Mouse (Mus musculus) spleen, adult 2 months (tissue): Measurements from ENCODE around the gene Tfrc. TPM values are rescaled to one million over a fixed set of nuclear protein-coding genes. Genes with fewer than 3 reads are reported as not detected.

Experiments
- DNase-seq, 2 experiments: peaks; one replicate each; pipeline versions ENCODE4 v3.0.0 to v3.0.0-alpha.2; 2012 to 2021; ENCODE audit warnings: low spot score in 2 of 2, low read depth in 1 of 2
- H3K27ac ChIP-seq: fragments of 200-500 bp; 2 replicates; pipeline ENCODE4 v1.5.1; 2012; ENCODE audit warnings: low read length, inconsistent platforms; ENCODE audit not compliant: insufficient read depth
- H3K27me3 ChIP-seq: fragments of 200-500 bp; 2 replicates; pipeline ENCODE4 v1.6.1; 2012; ENCODE audit warnings: mild to moderate bottlenecking, moderate library complexity, low read length, inconsistent platforms; ENCODE audit not compliant: control insufficient read depth, insufficient read depth
- H3K36me3 ChIP-seq: fragments of 200-500 bp; 2 replicates; pipeline ENCODE4 v1.6.1; 2012; ENCODE audit warnings: mild to moderate bottlenecking, low read length, inconsistent platforms; ENCODE audit not compliant: control insufficient read depth, insufficient read depth
- H3K4me1 ChIP-seq: fragments of 200-500 bp; 2 replicates; pipeline ENCODE4 v1.6.1; 2011; ENCODE audit warnings: inconsistent platforms; ENCODE audit not compliant: control insufficient read depth, insufficient read depth, insufficient read length
- H3K4me3 ChIP-seq: fragments of 200-500 bp; 2 replicates; pipeline ENCODE4 v1.5.1; 2011; ENCODE audit warnings: mild to moderate bottlenecking, inconsistent platforms; ENCODE audit not compliant: insufficient read depth, insufficient read length; ENCODE audit errors: extremely low read depth
- CTCF ChIP-seq: fragments of 200-500 bp; IDR thresholded peaks from 2 replicates; pipeline ENCODE4 v1.5.1; 2011; ENCODE audit warnings: mild to moderate bottlenecking, inconsistent platforms; ENCODE audit not compliant: insufficient read depth, insufficient read length, insufficient replicate concordance; ENCODE audit errors: extremely low read depth
- POLR2A ChIP-seq: fragments of 200-500 bp; IDR thresholded peaks from 2 replicates; pipeline ENCODE4 v1.6.1; 2011; ENCODE audit warnings: low read depth, low read length, inconsistent platforms
- WGBS: fragments of 180-500 bp; shearing (Covaris S2); methylation state at CpG from one replicate; pipeline ENCODE4 v1.1.7; 2018; 5-methylcytosine and 5-hydroxymethylcytosine counted together
- polyA plus RNA-seq: library from polyadenylated mRNA; depleted of rRNA; stranded (reverse); fragments of >200 nt; gene quantifications from 2 replicates; pipeline ENCODE4 v1.2.3, GENCODE M21; 2012; rRNA removed

Gene Tfrc
- 9.4 and 11.9 TPM in 2 replicates for polyA plus RNA-seq

GRCm38 (mm10) chr16:32608712-32609400 lies at the start of gene Tfrc:
Gene Tfrc, plus strand, starts transcription at chr16:32608920.
- under 1% methylated on average over 73 of the region's 73 CpGs for WGBS
- H3K4me1 ChIP-seq, result peaks cover 6% of the 10 kb centered on the region
- H3K27ac ChIP-seq, result peak within 1 kb of the TSS; percentile 87
- peak within 1 kb of the TSS; percentile 90 for H3K4me3 ChIP-seq
- TF ChIP-seq CTCF (no peak), POLR2A (peak; percentile 99)
- peak; percentile 96 to 97 for DNase-seq
- no peaks in the 10 kb centered on the region for H3K36me3 ChIP-seq
- H3K27me3 ChIP-seq, result no peaks in the 10 kb centered on the region

GRCm38 (mm10) chr16:32559493-32559892 lies 49.2 kb upstream of the Tfrc start:
- TF ChIP-seq CTCF, result no peak
- no peak for TF ChIP-seq POLR2A
- WGBS, result 87% methylated on average over 4 of the region's 4 CpGs
- Histone ChIP-seq H3K36me3 (no peaks in the 10 kb centered on the region), H3K27ac (no peak overlapping the region), H3K4me1 (no peaks in the 10 kb centered on the region), H3K27me3 (no peaks in the 10 kb centered on the region), H3K4me3 (no peak overlapping the region)
- no peak for DNase-seq

- no peak for DNase-seq
- Histone ChIP-seq H3K36me3 (no peaks in the 10 kb centered on the region), H3K27ac (no peak overlapping the region), H3K4me3 (no peak overlapping the region), H3K4me1 (no peaks in the 10 kb centered on the region), H3K27me3 (no peaks in the 10 kb centered on the region)
- TF ChIP-seq POLR2A, result no peak
- no peak for TF ChIP-seq CTCF
- 86% methylated on average over 5 of the region's 5 CpGs for WGBS
Measured at GRCm38 (mm10) chr16:32563056-32563793, 45.5 kb upstream of the Tfrc start.

GRCm38 (mm10) chr16:32567282-32567681 lies 41.4 kb upstream of the Tfrc start:
- no peaks in the 10 kb centered on the region for H3K27me3 ChIP-seq
- no peak overlapping the region for H3K27ac ChIP-seq
- WGBS, result 21% methylated on average over 4 of the region's 4 CpGs
- DNase-seq, result no peak
- no peaks in the 10 kb centered on the region for H3K36me3 ChIP-seq
- H3K4me3 ChIP-seq, result no peak overlapping the region
- TF ChIP-seq POLR2A, result no peak
- TF ChIP-seq CTCF, result no peak
- H3K4me1 ChIP-seq, result no peaks in the 10 kb centered on the region; the same call in 1 of the 2 replicates

- TF ChIP-seq POLR2A (no peak), CTCF (no peak)
- DNase-seq, result no peak
- no peak overlapping the region for H3K27ac ChIP-seq
- no peaks in the 10 kb centered on the region; the same call in none of the 2 replicates for H3K4me1 ChIP-seq
- WGBS, result 90% methylated on average over 6 of the region's 6 CpGs
- H3K4me3 ChIP-seq, result no peak overlapping the region
- H3K27me3 ChIP-seq, result no peaks in the 10 kb centered on the region
- no peaks in the 10 kb centered on the region for H3K36me3 ChIP-seq
Measured at GRCm38 (mm10) chr16:32568401-32568800, 40.3 kb upstream of the Tfrc start.

GRCm38 (mm10) chr16:32570042-32570441 lies 38.7 kb upstream of the Tfrc start:
- TF ChIP-seq CTCF, result no peak
- TF ChIP-seq POLR2A, result no peak
- Histone ChIP-seq H3K4me1 (no peaks in the 10 kb centered on the region; the same call in none of the 2 replicates), H3K27me3 (no peaks in the 10 kb centered on the region), H3K4me3 (no peak overlapping the region), H3K27ac (no peak overlapping the region), H3K36me3 (no peaks in the 10 kb centered on the region)
- no peak for DNase-seq
- 84% methylated on average over 3 of the region's 3 CpGs for WGBS

- Histone ChIP-seq H3K4me1 (no peaks in the 10 kb centered on the region; the same call in none of the 2 replicates), H3K27ac (no peak overlapping the region), H3K27me3 (no peaks in the 10 kb centered on the region), H3K4me3 (no peak overlapping the region), H3K36me3 (no peaks in the 10 kb centered on the region)
- 63% methylated on average over 4 of the region's 4 CpGs for WGBS
- TF ChIP-seq CTCF (no peak), POLR2A (no peak)
- DNase-seq, result no peak
Measured at GRCm38 (mm10) chr16:32572528-32572927, 36.2 kb upstream of the Tfrc start.
